Mouse (Mus musculus): Measurements from ENCODE around the gene Mxi1. TPM values are rescaled to one million over a fixed set of nuclear protein-coding genes. Genes with fewer than 3 reads are reported as not detected.

The Mxi1 gene
- total and polyA plus RNA-seq, 2 experiments from 2014 or later: 48.4 to 48.9 TPM

DNA sequence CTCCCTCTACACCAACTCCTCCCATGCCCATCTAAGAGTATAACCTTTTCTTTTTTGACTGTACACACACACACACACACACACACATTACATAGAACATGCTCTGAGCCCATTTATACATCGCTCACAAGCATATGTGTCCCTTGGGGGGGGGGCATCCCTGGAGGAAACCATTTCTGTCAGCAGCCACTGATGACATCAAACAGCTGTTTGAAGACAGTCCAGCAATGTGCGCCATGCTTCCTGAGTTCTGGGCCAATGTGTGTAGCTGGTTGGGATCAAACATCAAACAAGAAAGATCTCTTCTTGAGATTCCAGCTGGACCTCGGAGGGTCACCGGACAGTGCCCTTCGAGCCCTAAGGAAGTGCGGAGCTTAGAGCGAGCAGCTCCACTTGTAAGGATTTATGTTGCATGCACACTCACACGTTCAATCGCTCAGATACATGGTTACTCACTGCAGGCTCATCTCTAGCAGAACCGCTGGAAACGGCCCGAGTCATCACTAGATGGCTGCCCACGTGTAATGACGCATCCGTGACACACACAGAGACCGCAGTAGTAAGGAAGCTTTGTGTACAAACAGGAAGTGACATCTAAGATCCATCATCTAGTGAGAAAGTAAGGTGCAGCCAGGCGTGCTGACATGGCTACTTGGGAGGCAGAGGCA, 37.1 kb upstream of the Mxi1 start:
- Histone ChIP-seq H3K4me3 (ENCODE audit: low read depth, low read length) (no peak overlapping the region), H3K9me3 (ENCODE audit: low read length) (no peaks in the 10 kb centered on the region), H3K36me3 (ENCODE audit: insufficient read depth) (no peaks in the 10 kb centered on the region), H3K4me1 (ENCODE audit: insufficient read depth) (no peaks in the 10 kb centered on the region), H3K27me3 (ENCODE audit: insufficient read depth, low read length) (no peaks in the 10 kb centered on the region), H3K27ac (ENCODE audit: low read depth, low read length) (no peak overlapping the region), H3K4me2 (ENCODE audit: low read depth) (no peak overlapping the region), H3K9ac (no peak overlapping the region)
- no peak for DNase-seq
- no peak for TF ChIP-seq CTCF (IDR thresholded peaks at IDR 0.05; ENCODE audit: low read depth)
- 92% methylated on average over 17 of the region's 17 CpGs for WGBS
- no peak for ATAC-seq

DNA sequence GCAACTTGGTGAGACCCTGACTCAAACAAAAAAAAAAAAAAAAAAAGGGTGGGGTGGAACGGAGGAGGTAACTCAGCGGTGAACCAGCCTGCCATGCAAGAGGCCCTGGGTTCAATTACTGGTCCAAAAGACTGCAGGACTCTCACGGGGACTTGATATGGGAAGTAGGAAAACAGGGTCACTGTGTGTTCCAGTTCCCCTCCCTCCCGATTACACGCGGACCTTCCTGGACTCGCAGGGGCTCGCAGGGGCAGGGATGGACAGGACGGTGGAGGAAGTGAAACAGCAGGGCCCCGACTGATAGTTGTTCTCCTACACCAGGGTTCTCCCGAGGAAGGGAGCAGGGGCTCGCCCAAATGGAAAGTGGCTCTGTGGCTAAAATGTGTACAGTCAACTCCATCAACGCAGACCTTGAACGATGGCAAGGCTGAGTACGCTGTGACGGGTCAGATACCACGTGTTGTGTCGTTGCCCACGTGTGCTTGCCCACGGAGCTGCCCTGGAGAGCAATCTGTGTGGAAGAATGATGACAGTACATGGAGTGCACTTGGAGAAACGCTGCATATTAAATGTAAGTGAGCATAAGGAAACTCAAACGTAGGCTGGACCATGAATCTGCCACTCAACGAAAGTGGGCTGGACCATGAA, 36.4 kb upstream of the Mxi1 start:
- Histone ChIP-seq H3K9ac (no peak overlapping the region), H3K27ac (ENCODE audit: low read depth, low read length) (no peak overlapping the region), H3K27me3 (ENCODE audit: insufficient read depth, low read length) (no peaks in the 10 kb centered on the region), H3K36me3 (ENCODE audit: insufficient read depth) (no peaks in the 10 kb centered on the region), H3K4me1 (ENCODE audit: insufficient read depth) (no peaks in the 10 kb centered on the region), H3K4me3 (ENCODE audit: low read depth, low read length) (no peak overlapping the region), H3K4me2 (ENCODE audit: low read depth) (no peak overlapping the region), H3K9me3 (ENCODE audit: low read length) (no peaks in the 10 kb centered on the region)
- TF ChIP-seq CTCF (IDR thresholded peaks at IDR 0.05; ENCODE audit: low read depth): no peak
- DNase-seq (no peak), ATAC-seq (no peak)
- 88% methylated on average over 23 of the region's 23 CpGs for WGBS

DNA sequence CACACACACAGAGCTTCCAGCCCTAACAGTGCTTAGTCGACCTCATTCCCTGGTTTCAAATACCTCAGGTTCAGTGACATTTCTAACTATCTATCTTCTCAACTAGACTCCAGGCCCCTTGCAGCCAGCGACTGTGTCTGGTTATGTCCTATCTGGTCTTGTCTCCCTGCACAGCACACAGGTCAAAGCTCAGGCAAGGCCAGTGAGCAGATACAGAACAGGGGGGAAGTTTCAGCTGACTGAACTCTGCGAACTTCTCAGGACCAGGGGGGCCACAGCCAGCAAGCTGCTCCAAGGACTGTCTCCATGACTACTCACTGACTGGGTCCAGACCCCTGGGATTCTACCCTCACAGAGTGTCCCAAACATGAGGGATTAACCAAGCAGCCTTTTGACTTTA, 35.1 kb upstream of the Mxi1 start:
- H3K9ac ChIP-seq: no peak overlapping the region
- TF ChIP-seq CTCF (IDR thresholded peaks at IDR 0.05; ENCODE audit: low read depth): no peak
- WGBS: 56% methylated on average over 3 of the region's 3 CpGs
- no peak for DNase-seq
- no peaks in the 10 kb centered on the region for H3K36me3 ChIP-seq (ENCODE audit: insufficient read depth)
- ATAC-seq: no peak
- no peaks in the 10 kb centered on the region for H3K9me3 ChIP-seq (ENCODE audit: low read length)
- no peak overlapping the region for H3K4me2 ChIP-seq (ENCODE audit: low read depth)
- no peak overlapping the region for H3K4me3 ChIP-seq (ENCODE audit: low read depth, low read length)
- no peaks in the 10 kb centered on the region for H3K27me3 ChIP-seq (ENCODE audit: insufficient read depth, low read length)
- no peak overlapping the region for H3K27ac ChIP-seq (ENCODE audit: low read depth, low read length)
- H3K4me1 ChIP-seq (ENCODE audit: insufficient read depth): no peaks in the 10 kb centered on the region

DNA sequence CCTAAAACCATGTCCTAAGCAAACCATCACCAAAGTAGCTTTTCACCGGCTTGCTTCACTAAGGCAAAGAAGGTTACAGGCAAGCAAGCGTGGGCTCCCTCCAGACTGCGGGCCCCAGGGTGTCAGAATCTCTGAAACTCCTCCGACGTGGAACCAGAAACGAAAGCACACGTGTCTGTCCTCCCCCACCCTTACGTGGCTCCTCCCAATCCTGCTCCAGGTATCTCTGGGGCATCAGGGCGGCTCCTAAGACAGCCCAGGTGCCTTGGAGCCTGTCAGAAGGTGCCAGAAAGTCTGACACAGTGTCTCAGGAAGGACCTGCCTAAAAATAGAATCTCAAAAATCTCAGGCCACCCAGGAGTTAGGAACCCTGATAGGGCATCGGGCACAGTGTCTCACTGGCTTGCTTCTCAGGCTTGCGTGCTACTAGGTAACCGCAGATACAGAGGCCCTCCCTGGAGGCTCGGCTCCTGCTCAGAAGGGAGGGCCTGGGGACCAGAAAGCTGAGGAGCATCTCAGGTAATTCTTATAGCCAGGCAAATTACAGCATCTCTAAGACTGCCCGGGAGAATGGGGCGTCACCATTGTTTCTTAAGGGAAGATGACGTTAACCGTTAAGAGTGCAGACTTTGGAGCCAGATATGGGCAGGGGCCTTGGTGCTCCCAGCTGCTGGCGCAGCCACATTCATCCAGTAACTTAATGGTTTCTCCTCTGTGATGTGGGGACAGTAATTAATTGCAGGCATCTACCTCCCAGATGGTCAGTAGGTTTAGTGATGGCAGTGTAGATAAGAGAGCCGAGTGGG, 33.2 kb upstream of the Mxi1 start:
- Histone ChIP-seq H3K27ac (ENCODE audit: low read depth, low read length) (no peak overlapping the region), H3K9me3 (ENCODE audit: low read length) (no peaks in the 10 kb centered on the region), H3K27me3 (ENCODE audit: insufficient read depth, low read length) (no peaks in the 10 kb centered on the region), H3K4me3 (ENCODE audit: low read depth, low read length) (no peak overlapping the region), H3K36me3 (ENCODE audit: insufficient read depth) (no peaks in the 10 kb centered on the region), H3K9ac (no peak overlapping the region), H3K4me2 (ENCODE audit: low read depth) (no peak overlapping the region), H3K4me1 (ENCODE audit: insufficient read depth) (no peaks in the 10 kb centered on the region)
- DNase-seq (no peak), ATAC-seq (no peak)
- no peak for TF ChIP-seq CTCF (IDR thresholded peaks at IDR 0.05; ENCODE audit: low read depth)
- WGBS: 80% methylated on average over 19 of the region's 19 CpGs

DNA sequence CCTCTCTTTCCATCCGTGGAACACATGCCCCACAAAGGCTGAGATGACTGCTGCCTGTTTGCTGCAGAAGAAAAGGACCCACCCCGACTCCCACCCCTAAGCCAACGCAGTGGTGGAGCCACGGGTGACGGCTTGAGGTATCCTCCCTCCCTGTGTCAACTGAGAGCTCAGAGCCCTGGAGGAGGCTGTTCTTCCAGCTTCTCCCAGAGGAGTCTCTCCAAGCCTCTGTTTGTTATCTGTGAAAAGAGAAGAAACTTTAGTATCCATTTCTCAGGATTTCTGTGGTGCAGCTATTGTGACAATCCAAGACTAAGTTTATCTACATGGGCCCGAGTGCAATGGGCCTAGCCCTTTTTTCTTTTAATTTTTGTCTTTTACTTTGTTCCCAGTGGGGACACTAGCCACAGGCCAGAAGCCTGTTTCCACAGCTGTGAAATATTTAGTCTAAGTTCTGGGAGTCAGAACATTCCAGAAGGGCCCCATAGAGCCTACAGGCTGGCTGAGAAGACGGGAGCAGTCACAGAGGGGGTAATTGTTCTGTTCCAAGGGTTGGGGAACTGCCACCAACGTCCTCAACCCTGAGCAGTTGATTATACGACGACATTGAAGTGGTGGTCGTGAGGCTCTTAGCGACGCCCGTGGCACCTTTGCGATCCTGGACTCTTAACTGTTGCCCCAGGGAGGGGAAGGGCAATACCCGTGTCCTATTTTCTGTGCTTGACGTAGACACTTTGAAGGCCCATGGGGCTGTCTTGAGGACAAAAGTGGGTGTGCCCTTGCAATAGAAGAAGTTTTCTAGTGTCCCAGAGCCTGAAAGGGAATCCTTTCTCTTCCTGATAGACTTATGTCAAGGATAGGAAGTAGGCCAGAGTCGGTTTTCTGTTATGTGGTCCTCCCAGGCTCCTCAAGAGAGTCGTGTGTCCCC, 31.6 kb upstream of the Mxi1 start:
- Histone ChIP-seq H3K36me3 (ENCODE audit: insufficient read depth) (no peaks in the 10 kb centered on the region), H3K9ac (no peak overlapping the region), H3K9me3 (ENCODE audit: low read length) (no peaks in the 10 kb centered on the region), H3K4me3 (ENCODE audit: low read depth, low read length) (no peak overlapping the region), H3K27ac (ENCODE audit: low read depth, low read length) (no peak overlapping the region), H3K4me2 (ENCODE audit: low read depth) (no peak overlapping the region), H3K4me1 (ENCODE audit: insufficient read depth) (no peaks in the 10 kb centered on the region), H3K27me3 (ENCODE audit: insufficient read depth, low read length) (no peaks in the 10 kb centered on the region)
- no peak for TF ChIP-seq CTCF (IDR thresholded peaks at IDR 0.05; ENCODE audit: low read depth)
- DNase-seq (no peak), ATAC-seq (no peak)
- WGBS: 75% methylated on average over 19 of the region's 19 CpGs

DNA sequence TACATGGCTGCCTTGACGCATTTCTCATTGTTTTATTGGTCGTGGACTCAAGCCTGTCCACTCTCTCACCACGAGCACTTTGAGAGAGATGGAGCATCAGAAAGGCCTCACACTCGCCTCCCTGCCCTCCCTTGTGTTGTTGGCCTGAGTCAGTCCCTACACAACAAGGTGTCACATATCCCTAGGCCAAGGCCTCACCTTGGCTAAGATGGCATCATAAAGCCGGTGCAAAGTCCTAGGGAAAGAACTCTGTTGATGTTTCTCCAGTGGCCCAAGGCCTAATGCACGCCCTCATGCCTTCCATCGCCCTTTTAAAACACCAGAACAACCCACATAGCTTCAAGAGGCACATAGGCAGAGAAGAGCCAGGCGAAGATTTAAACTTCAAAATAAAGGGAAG, 30.1 kb upstream of the Mxi1 start:
- no peak overlapping the region for H3K4me3 ChIP-seq (ENCODE audit: low read depth, low read length)
- ATAC-seq (no peak), DNase-seq (no peak)
- no peaks in the 10 kb centered on the region for H3K36me3 ChIP-seq (ENCODE audit: insufficient read depth)
- no peak overlapping the region for H3K4me2 ChIP-seq (ENCODE audit: low read depth)
- no peak overlapping the region for H3K9ac ChIP-seq
- 0 out of 2 replicates have a peak, but pooled peaks cover 12% of the 10 kb centered on the region for H3K4me1 ChIP-seq (ENCODE audit: insufficient read depth)
- H3K27me3 ChIP-seq (ENCODE audit: insufficient read depth, low read length): no peaks in the 10 kb centered on the region
- 91% methylated on average over 8 of the region's 8 CpGs for WGBS
- no peak overlapping the region for H3K27ac ChIP-seq (ENCODE audit: low read depth, low read length)
- no peak for TF ChIP-seq CTCF (IDR thresholded peaks at IDR 0.05; ENCODE audit: low read depth)
- no peaks in the 10 kb centered on the region for H3K9me3 ChIP-seq (ENCODE audit: low read length)

Measured in forebrain, postnatal 0 days (tissue).